Mouse (Mus musculus): ENCODE measurements around the gene Eif4a1. TPM values are rescaled to one million over a fixed set of nuclear protein-coding genes. Genes with fewer than 3 reads are reported as not detected.

Eif4a1 gene
- polyA plus RNA-seq, 1 experiment from 2014 or later = 592 TPM

- ChIA-PET CTCF (no interaction called here), POLR2A (interaction anchor here (0.6 to 1.4 kb wide), 3 partner anchors 9 to 116 kb away, joined by 4 to 5 read pairs (median 4); partner anchors contain the start of gene Eif4a1)
- in situ Hi-C loops (cut with MboI; ENCODE audit: low pct_unique_long_range_greater_than_20kb) = no loop called here
- no peaks in the 10 kb centered on the region for H3K27me3 ChIP-seq
- TF ChIP-seq CTCF (IDR thresholded peaks at IDR 0.05) = no peak
- no peak for ATAC-seq
- DNase-seq (ENCODE audit: low read depth, low spot score) = no peak
Measured at GRCm38 (mm10) chr11:69662967-69663671, 9.1 kb downstream of the Eif4a1 start.

- ATAC-seq (peak; percentile 85), DNase-seq (ENCODE audit: low read depth, low spot score) (peak; percentile 83)
- in situ Hi-C loops (cut with MboI; ENCODE audit: low pct_unique_long_range_greater_than_20kb) = no loop called here
- ChIA-PET POLR2A (interaction anchor here (0.6 to 1.4 kb wide), 3 partner anchors 10 to 115 kb away, joined by 4 to 5 read pairs (median 4); partner anchors contain the start of gene Eif4a1), CTCF (no interaction called here)
- H3K27me3 ChIP-seq = no peaks in the 10 kb centered on the region
- TF ChIP-seq CTCF (IDR thresholded peaks at IDR 0.05) = no peak
Measured at GRCm38 (mm10) chr11:69662213-69662966, 9.8 kb downstream of the Eif4a1 start, which contains the start of gene Mpdu1. TSS of gene Mpdu1 (minus strand) at chr11:69662642.

- no peak for TF ChIP-seq CTCF (IDR thresholded peaks at IDR 0.05)
- in situ Hi-C loops (cut with MboI; ENCODE audit: low pct_unique_long_range_greater_than_20kb) = no loop called here
- no peaks in the 10 kb centered on the region for H3K27me3 ChIP-seq
- ATAC-seq = no peak
- POLR2A ChIA-PET = interaction anchor here (1.0 to 1.4 kb wide), 2 partner anchors 20 to 114 kb away, joined by 4 to 8 read pairs; no protein-coding TSS in a partner anchor
- CTCF ChIA-PET = interaction anchor here (1.2 kb wide), 1 partner anchor 28 kb away, joined by 3 read pairs; the partner anchor contains the start of gene Fxr2
- no peak for DNase-seq (ENCODE audit: low read depth, low spot score)
Measured at GRCm38 (mm10) chr11:69661221-69661881, 10.9 kb downstream of the Eif4a1 start.

- no peak for ATAC-seq
- DNase-seq (ENCODE audit: low read depth, low spot score) = no peak
- in situ Hi-C loops (cut with MboI; ENCODE audit: low pct_unique_long_range_greater_than_20kb) = loop anchor here (5.0 kb wide), 1 partner anchor 90 kb away; no protein-coding TSS in a partner anchor
- no peaks in the 10 kb centered on the region for H3K27me3 ChIP-seq
- POLR2A ChIA-PET = interaction anchor here (1.2 kb wide), 1 partner anchor 29 kb away, joined by 3 read pairs; no protein-coding TSS in a partner anchor
- TF ChIP-seq CTCF (IDR thresholded peaks at IDR 0.05) = no peak
- CTCF ChIA-PET = interaction anchor here (0.7 to 3.1 kb wide), 3 partner anchors 16 to 57 kb away, joined by 3 to 20 read pairs (median 3); partner anchors contain the start of gene Fxr2
Measured at GRCm38 (mm10) chr11:69657462-69657881, 14.8 kb downstream of the Eif4a1 start.

GRCm38 (mm10) chr11:69656617-69657461, 15.4 kb downstream of the Eif4a1 start:
- ATAC-seq (no peak), DNase-seq (ENCODE audit: low read depth, low spot score) (no peak)
- TF ChIP-seq CTCF (IDR thresholded peaks at IDR 0.05) = peak; percentile 88
- ChIA-PET POLR2A (interaction anchor here (1.2 kb wide), 1 partner anchor 28 kb away, joined by 3 read pairs; no protein-coding TSS in a partner anchor), CTCF (interaction anchor here (0.7 to 3.1 kb wide), 5 partner anchors 12 to 110 kb away, joined by 3 to 20 read pairs (median 4); partner anchors contain the start of gene Fxr2)
- in situ Hi-C loops (cut with MboI; ENCODE audit: low pct_unique_long_range_greater_than_20kb) = loop anchor here (5.0 kb wide), 1 partner anchor 90 kb away; no protein-coding TSS in a partner anchor
- no peaks in the 10 kb centered on the region for H3K27me3 ChIP-seq

- no peak for DNase-seq (ENCODE audit: low read depth, low spot score)
- in situ Hi-C loops (cut with MboI; ENCODE audit: low pct_unique_long_range_greater_than_20kb) = loop anchor here (5.0 kb wide), 1 partner anchor 89 kb away; no protein-coding TSS in a partner anchor
- TF ChIP-seq CTCF (IDR thresholded peaks at IDR 0.05) = no peak
- ChIA-PET POLR2A (interaction anchor here (1.2 kb wide), 1 partner anchor 28 kb away, joined by 3 read pairs; no protein-coding TSS in a partner anchor), CTCF (interaction anchor here (1.4 to 3.1 kb wide), 3 partner anchors 13 to 109 kb away, joined by 4 to 20 read pairs (median 6); partner anchors contain the start of gene Fxr2)
- no peak for ATAC-seq
- no peaks in the 10 kb centered on the region for H3K27me3 ChIP-seq
Measured at GRCm38 (mm10) chr11:69656065-69656455, 16.2 kb downstream of the Eif4a1 start.

- no peak for DNase-seq (ENCODE audit: low read depth, low spot score)
Measured at GRCm38 (mm10) chr11:69655264-69656064, 16.8 kb downstream of the Eif4a1 start, which contains the start of gene Sox15. TSS of gene Sox15 (plus strand) at chr11:69655314.

GRCm38 (mm10) chr11:69654760-69655159, 17.5 kb downstream of the Eif4a1 start:
- CTCF ChIA-PET = interaction anchor here (3.1 kb wide), 1 partner anchor 21 kb away, joined by 20 read pairs; the partner anchor contains the start of gene Fxr2
- in situ Hi-C loops (cut with MboI; ENCODE audit: low pct_unique_long_range_greater_than_20kb) = loop anchor here (5.0 kb wide), 1 partner anchor 87 kb away; no protein-coding TSS in a partner anchor
- no peak for DNase-seq (ENCODE audit: low read depth, low spot score)
- ATAC-seq = no peak
- POLR2A ChIA-PET = interaction anchor here (1.4 kb wide), 1 partner anchor 14 kb away, joined by 4 read pairs; no protein-coding TSS in a partner anchor
- TF ChIP-seq CTCF (IDR thresholded peaks at IDR 0.05) = no peak
- H3K27me3 ChIP-seq = no peaks in the 10 kb centered on the region

More at GRCm38 (mm10) chr11:69655264-69656064, 16.8 kb downstream of the Eif4a1 start, which contains the start of gene Sox15:
- H3K27me3 ChIP-seq = no peaks in the 10 kb centered on the region
- ChIA-PET POLR2A (no interaction called here), CTCF (interaction anchor here (1.4 to 3.1 kb wide), 3 partner anchors 13 to 108 kb away, joined by 4 to 20 read pairs (median 6); partner anchors contain the start of gene Fxr2)
- ATAC-seq = peak; percentile 14
- peak; percentile 94 for TF ChIP-seq CTCF (IDR thresholded peaks at IDR 0.05)
- in situ Hi-C loops (cut with MboI; ENCODE audit: low pct_unique_long_range_greater_than_20kb) = loop anchor here (5.0 kb wide), 1 partner anchor 88 kb away; no protein-coding TSS in a partner anchor
